21 mouse cellular contexts compared by ENCODE assay signal in the genomic region with DNA sequence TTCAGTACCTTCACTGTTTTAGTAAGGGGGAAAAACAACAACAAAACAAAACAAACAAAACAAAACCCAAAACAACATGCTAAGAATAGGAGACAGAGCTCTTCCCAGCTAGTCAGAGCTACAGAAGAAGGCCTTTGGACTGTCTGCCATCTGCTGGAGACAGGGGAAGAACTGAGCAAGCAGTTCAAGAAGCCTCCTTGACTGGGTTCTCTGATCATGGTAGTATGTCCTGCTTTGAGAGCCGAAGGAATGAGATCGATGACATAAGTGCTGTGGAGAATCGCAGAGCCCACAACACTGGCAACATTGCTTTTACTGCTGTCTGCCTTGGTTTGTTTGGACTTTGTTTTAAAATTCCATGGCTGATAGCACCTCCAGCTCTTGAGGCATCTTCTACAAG.
A peak's percentile ranks its signal among the peaks of the same experiment; 100 is the strongest.
DNase-seq lines count a peak whose midpoint lies in the region; ATAC-seq and TF ChIP-seq lines count a peak whose summit lies in the region.
"Had no signal": no experiment of that assay in that cellular context is flagged by ENCODE, and none has a peak within 500 bp of the region (broad histone marks: within the 10 kb centered on the region; RNA-seq: fewer than 3 reads in every experiment).

No protein-coding gene starts in this region.

- peak overlapping the region; percentile 57 for H3K27ac ChIP-seq in lung, embryonic 15.5 days
- no peak overlapping the region for H3K27ac ChIP-seq in lung, postnatal 0 days (ENCODE audit: low read length)
- no peak overlapping the region for H3K27ac ChIP-seq in midbrain, postnatal 0 days (ENCODE audit: low read depth, low read length)
- H3K27ac ChIP-seq in midbrain, embryonic 13.5 days, result no peak overlapping the region
- no peak overlapping the region for H3K27ac ChIP-seq in stomach, postnatal 0 days (replicated peaks)
- no peak overlapping the region for H3K27ac ChIP-seq in thymus, adult 2 months (ENCODE audit: control insufficient read depth, insufficient read depth, low read length)
- H3K27ac ChIP-seq: embryonic facial prominence, embryonic 10.5 days; embryonic facial prominence, embryonic 12.5 days; forebrain, embryonic 13.5 days; forebrain, embryonic 15.5 days had no signal

- WGBS in lung, embryonic 15.5 days, result 83% methylated on average over 3 of the region's 3 CpGs
- WGBS in lung, postnatal 0 days, result 58% methylated on average over 3 of the region's 3 CpGs
- 93% methylated on average over 3 of the region's 3 CpGs for WGBS in midbrain, postnatal 0 days
- WGBS in midbrain, embryonic 13.5 days, result 99% methylated on average over 3 of the region's 3 CpGs
- 93% methylated on average over 3 of the region's 3 CpGs for WGBS in stomach, postnatal 0 days
- 93% methylated on average over 3 of the region's 3 CpGs for WGBS in thymus, adult 2 months

- no peak overlapping the region for H3K4me2 ChIP-seq in lung, embryonic 15.5 days
- no peak overlapping the region for H3K4me2 ChIP-seq in lung, postnatal 0 days (replicated peaks; ENCODE audit: low read depth, low read length)
- no peak overlapping the region for H3K4me2 ChIP-seq in midbrain, postnatal 0 days (ENCODE audit: low read depth, low read length, poor library complexity, severe bottlenecking)
- H3K4me2 ChIP-seq in midbrain, embryonic 13.5 days (replicated peaks), result no peak overlapping the region
- no peak overlapping the region for H3K4me2 ChIP-seq in stomach, postnatal 0 days (replicated peaks; ENCODE audit: low read depth)
- H3K4me2 ChIP-seq: embryonic facial prominence, embryonic 12.5 days; forebrain, embryonic 13.5 days; forebrain, embryonic 15.5 days had no signal

- no peaks in the 10 kb centered on the region for H3K9me3 ChIP-seq in lung, embryonic 15.5 days
- no peaks in the 10 kb centered on the region for H3K9me3 ChIP-seq in lung, postnatal 0 days (ENCODE audit: low read length)
- no peaks in the 10 kb centered on the region for H3K9me3 ChIP-seq in midbrain, postnatal 0 days (ENCODE audit: low read length)
- 0 out of 2 replicates have a peak, but pooled peaks cover 3% of the 10 kb centered on the region for H3K9me3 ChIP-seq in midbrain, embryonic 13.5 days
- no peaks in the 10 kb centered on the region for H3K9me3 ChIP-seq in stomach, postnatal 0 days (ENCODE audit: control insufficient read depth, low read length)
- H3K9me3 ChIP-seq: embryonic facial prominence, embryonic 10.5 days; embryonic facial prominence, embryonic 12.5 days; forebrain, embryonic 13.5 days; forebrain, embryonic 15.5 days had no signal

- no peak for TF ChIP-seq POLR2A in thymus, adult 2 months (IDR thresholded peaks at IDR 0.05; ENCODE audit: control insufficient read depth, extremely low read depth, insufficient read depth, low read length, poor library complexity)

- no peaks in the 10 kb centered on the region for H3K36me3 ChIP-seq in lung, embryonic 15.5 days
- no peaks in the 10 kb centered on the region for H3K36me3 ChIP-seq in lung, postnatal 0 days (ENCODE audit: insufficient read depth, low read length)
- H3K36me3 ChIP-seq in midbrain, postnatal 0 days (ENCODE audit: insufficient read depth, low read length), result no peaks in the 10 kb centered on the region
- H3K36me3 ChIP-seq in midbrain, embryonic 13.5 days, result no peaks in the 10 kb centered on the region
- H3K36me3 ChIP-seq in stomach, postnatal 0 days (ENCODE audit: control insufficient read depth, insufficient read depth, low read length), result no peaks in the 10 kb centered on the region
- H3K36me3 ChIP-seq in thymus, adult 2 months (ENCODE audit: control insufficient read depth, insufficient read depth, low read length), result no peaks in the 10 kb centered on the region
- H3K36me3 ChIP-seq: embryonic facial prominence, embryonic 10.5 days; embryonic facial prominence, embryonic 12.5 days; forebrain, embryonic 15.5 days had no signal

- no peaks in the 10 kb centered on the region for H3K27me3 ChIP-seq in lung, embryonic 15.5 days
- H3K27me3 ChIP-seq in lung, postnatal 0 days (replicated peaks; ENCODE audit: insufficient read depth, low read length), result no peaks in the 10 kb centered on the region
- H3K27me3 ChIP-seq in midbrain, postnatal 0 days (ENCODE audit: insufficient read depth, low read length), result no peaks in the 10 kb centered on the region
- H3K27me3 ChIP-seq in midbrain, embryonic 13.5 days, result no peaks in the 10 kb centered on the region
- no peaks in the 10 kb centered on the region for H3K27me3 ChIP-seq in stomach, postnatal 0 days (ENCODE audit: control insufficient read depth, insufficient read depth, low read length)
- no peaks in the 10 kb centered on the region for H3K27me3 ChIP-seq in thymus, adult 2 months (ENCODE audit: control insufficient read depth, insufficient read depth, low read length)
- H3K27me3 ChIP-seq: embryonic facial prominence, embryonic 12.5 days; forebrain, embryonic 15.5 days had no signal

- peak; percentile 43 for TF ChIP-seq CTCF in lung, postnatal 0 days (IDR thresholded peaks at IDR 0.05)
- TF ChIP-seq CTCF in midbrain, postnatal 0 days (IDR thresholded peaks at IDR 0.05), result peak; percentile 37
- peak; percentile 14; the same call in 1 of the 2 replicates for TF ChIP-seq CTCF in stomach, postnatal 0 days (IDR thresholded peaks at IDR 0.05; ENCODE audit: low read depth)
- TF ChIP-seq CTCF in thymus, adult 2 months (IDR thresholded peaks at IDR 0.05; ENCODE audit: borderline replicate concordance, control insufficient read depth, extremely low read depth, insufficient read depth, low read length, poor library complexity), result no peak

- peak; percentile 55; the same call in 1 of the 2 replicates for ATAC-seq in lung, embryonic 15.5 days (ENCODE audit: borderline replicate concordance, extremely low read depth, low FRiP score, low TSS enrichment)
- ATAC-seq in lung, postnatal 0 days, result peak; percentile 46; the same call in 1 of the 2 replicates
- no peak for ATAC-seq in midbrain, postnatal 0 days (ENCODE audit: low FRiP score)
- ATAC-seq in midbrain, embryonic 13.5 days, result no peak
- ATAC-seq in stomach, postnatal 0 days (ENCODE audit: low FRiP score, low TSS enrichment), result no peak
- ATAC-seq: activated CD4-positive, CD25-positive, alpha-beta regulatory T cell, adult 4 months; forebrain, embryonic 13.5 days; forebrain, embryonic 15.5 days had no signal

- H3K4me1 ChIP-seq in lung, embryonic 15.5 days, result no peaks in the 10 kb centered on the region; the same call in 1 of the 2 replicates
- no peaks in the 10 kb centered on the region for H3K4me1 ChIP-seq in lung, postnatal 0 days (ENCODE audit: insufficient read depth, low read depth, low read length)
- no peaks in the 10 kb centered on the region for H3K4me1 ChIP-seq in midbrain, postnatal 0 days (ENCODE audit: insufficient read depth, low read length)
- no peaks in the 10 kb centered on the region for H3K4me1 ChIP-seq in midbrain, embryonic 13.5 days (replicated peaks)
- H3K4me1 ChIP-seq in stomach, postnatal 0 days (replicated peaks; ENCODE audit: control insufficient read depth, insufficient read depth), result no peaks in the 10 kb centered on the region
- no peaks in the 10 kb centered on the region for H3K4me1 ChIP-seq in thymus, adult 2 months (replicated peaks; ENCODE audit: control insufficient read depth, insufficient read depth, low read length)
- H3K4me1 ChIP-seq: embryonic facial prominence, embryonic 10.5 days; embryonic facial prominence, embryonic 12.5 days; forebrain, embryonic 13.5 days; forebrain, embryonic 15.5 days had no signal

- no peak overlapping the region for H3K9ac ChIP-seq in lung, embryonic 15.5 days
- H3K9ac ChIP-seq in lung, postnatal 0 days (replicated peaks; ENCODE audit: low read depth), result no peak overlapping the region
- H3K9ac ChIP-seq in midbrain, postnatal 0 days (replicated peaks; ENCODE audit: low read length, poor library complexity, severe bottlenecking), result no peak overlapping the region
- H3K9ac ChIP-seq in midbrain, embryonic 13.5 days (replicated peaks), result no peak overlapping the region
- H3K9ac ChIP-seq in stomach, postnatal 0 days (ENCODE audit: low read length), result no peak overlapping the region
- H3K9ac ChIP-seq: embryonic facial prominence, embryonic 12.5 days; forebrain, embryonic 13.5 days; forebrain, embryonic 15.5 days had no signal

- no peak for TF ChIP-seq EP300 in lung, postnatal 0 days (IDR thresholded peaks at IDR 0.05)
- TF ChIP-seq EP300 in stomach, postnatal 0 days (optimal IDR thresholded peaks at IDR 0.05), result no peak

- H3K4me3 ChIP-seq in lung, embryonic 15.5 days, result no peak overlapping the region
- H3K4me3 ChIP-seq in lung, postnatal 0 days (ENCODE audit: low read depth, low read length), result no peak overlapping the region
- no peak overlapping the region for H3K4me3 ChIP-seq in midbrain, postnatal 0 days (ENCODE audit: low read depth, low read length)
- no peak overlapping the region for H3K4me3 ChIP-seq in midbrain, embryonic 13.5 days (replicated peaks)
- no peak overlapping the region for H3K4me3 ChIP-seq in stomach, postnatal 0 days (ENCODE audit: low read depth, low read length)
- H3K4me3 ChIP-seq in thymus, adult 2 months (ENCODE audit: control insufficient read depth, insufficient read depth, low read length), result no peak overlapping the region
- H3K4me3 ChIP-seq: embryonic facial prominence, embryonic 10.5 days; embryonic facial prominence, embryonic 12.5 days; forebrain, embryonic 13.5 days; forebrain, embryonic 15.5 days had no signal

- DNase-seq in lung, adult 18-20 months, result no peak
- DNase-seq in lung, postnatal 0 days (ENCODE audit: low spot score), result peak; percentile 22
- no peak for DNase-seq in lung, postnatal 25 days (ENCODE audit: low spot score)
- DNase-seq in midbrain, postnatal 0 days (ENCODE audit: low spot score), result no peak
- no peak for DNase-seq in stomach, postnatal 0 days (ENCODE audit: low spot score)
- no peak for DNase-seq in thymus, adult 2 months
- DNase-seq: adrenal gland, adult 8-10 months; adrenal gland, postnatal 14 days; adrenal gland, postnatal 36 days; cerebellum, adult 11-12 months; cerebellum, adult 2 months; cerebellum, adult 9-10 months; cerebellum, postnatal 10 days; cerebellum, postnatal 25 days had no signal

Comparison
In these comparisons a context has a peak if more than half of its experiments do, and no peak if none do; other contexts are left out.
1. ATAC-seq: peak in lung, embryonic 15.5 days (single experiment) and lung, postnatal 0 days (single experiment); none in midbrain, postnatal 0 days (single experiment), midbrain, embryonic 13.5 days (single experiment) and stomach, postnatal 0 days (single experiment).